Mouse (Mus musculus): Measurements from ENCODE around the gene Apopt1. TPM values are rescaled to one million over a fixed set of nuclear protein-coding genes. Genes with fewer than 3 reads are reported as not detected.

Apopt1 gene
- polyA plus RNA-seq, 1 experiment from 2014 or later: 58.5 TPM

DNA sequence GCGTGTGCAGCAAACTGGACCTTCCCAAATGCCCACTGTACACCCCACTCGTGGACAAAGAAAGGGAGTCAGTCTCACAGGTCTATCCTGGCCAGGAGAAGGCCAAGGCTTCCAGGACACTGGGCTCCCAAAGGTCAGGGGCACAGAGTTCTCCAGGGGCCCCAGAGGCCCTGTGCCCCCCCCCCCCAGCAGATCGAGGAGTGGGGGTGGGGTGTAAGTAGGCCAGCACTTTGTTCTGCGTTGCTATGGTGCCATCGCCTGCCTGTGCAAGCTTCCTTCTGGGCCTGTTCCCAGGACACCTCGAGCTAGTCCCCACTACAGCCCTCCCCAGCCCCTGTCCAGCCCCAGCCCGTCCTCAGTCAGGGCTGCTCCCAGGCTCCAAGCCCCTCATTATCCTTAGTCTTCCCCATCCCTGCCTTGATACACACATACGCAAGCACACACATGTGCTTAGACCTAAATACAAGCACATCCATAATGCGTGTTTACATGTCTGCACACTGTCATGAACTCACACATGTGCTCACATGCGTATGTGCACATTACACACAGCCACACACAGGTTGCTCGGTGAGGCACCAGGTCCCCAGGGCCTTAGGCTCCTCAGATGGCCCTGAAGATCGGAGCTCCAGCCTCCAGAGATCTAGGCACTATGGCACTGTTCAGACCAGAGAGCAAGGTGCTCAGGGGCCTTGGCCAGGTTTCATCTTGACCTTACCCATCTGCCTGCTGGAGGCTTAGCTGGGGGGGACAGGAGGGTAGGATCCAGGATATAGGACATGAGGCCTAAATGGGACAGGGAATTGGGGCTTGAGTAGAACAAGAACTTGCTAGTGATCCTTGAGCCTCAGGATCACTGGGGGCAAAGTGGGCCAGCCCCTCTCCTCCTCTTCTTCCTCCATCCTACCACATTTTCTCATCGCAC is 17.9 kb upstream of the Apopt1 start:
- Histone ChIP-seq H3K4me2 (peak overlapping the region; percentile 38), H3K4me3 (replicated peaks) (no peak overlapping the region), H3K9ac (replicated peaks) (no peak overlapping the region), H3K36me3 (no peaks in the 10 kb centered on the region), H3K4me1 (peaks cover 60% of the 10 kb centered on the region), H3K9me3 (replicated peaks) (no peaks in the 10 kb centered on the region), H3K27ac (replicated peaks) (peak overlapping the region; percentile 90), H3K27me3 (replicated peaks) (no peaks in the 10 kb centered on the region)
- 28% methylated on average over 13 of the region's 13 CpGs for whole genome bisulfite sequencing
- peak; percentile 63; the same call in 1 of the 2 replicates for ATAC-seq (ENCODE audit: low FRiP score)

DNA sequence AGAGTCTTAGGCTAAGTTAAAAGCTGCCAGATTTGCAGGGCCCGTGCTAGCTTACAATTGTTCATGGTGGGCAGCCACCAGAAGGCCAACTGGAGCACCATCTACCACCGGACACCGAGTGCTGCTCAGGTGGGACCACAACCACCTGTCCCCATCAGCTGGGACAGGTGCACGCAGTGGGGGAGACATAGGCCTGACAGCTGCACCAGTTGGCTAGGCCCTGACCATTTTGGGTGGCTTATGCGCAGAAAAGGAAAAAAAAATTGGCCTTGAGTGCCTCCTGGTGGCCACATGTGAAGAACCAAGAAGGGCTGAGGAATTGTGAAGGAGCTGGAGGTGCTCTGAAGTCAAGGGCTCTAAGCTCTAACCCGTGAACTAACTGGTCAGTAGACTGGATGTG is 16.8 kb upstream of the Apopt1 start:
- Histone ChIP-seq H3K27ac (replicated peaks) (peak overlapping the region; percentile 90), H3K4me2 (no peak overlapping the region), H3K4me3 (replicated peaks) (no peak overlapping the region), H3K9ac (replicated peaks) (no peak overlapping the region), H3K9me3 (replicated peaks) (no peaks in the 10 kb centered on the region), H3K36me3 (no peaks in the 10 kb centered on the region), H3K4me1 (peaks cover 53% of the 10 kb centered on the region), H3K27me3 (replicated peaks) (no peaks in the 10 kb centered on the region)
- 22% methylated on average over 6 of the region's 6 CpGs for WGBS
- ATAC-seq (ENCODE audit: low FRiP score): no peak

DNA sequence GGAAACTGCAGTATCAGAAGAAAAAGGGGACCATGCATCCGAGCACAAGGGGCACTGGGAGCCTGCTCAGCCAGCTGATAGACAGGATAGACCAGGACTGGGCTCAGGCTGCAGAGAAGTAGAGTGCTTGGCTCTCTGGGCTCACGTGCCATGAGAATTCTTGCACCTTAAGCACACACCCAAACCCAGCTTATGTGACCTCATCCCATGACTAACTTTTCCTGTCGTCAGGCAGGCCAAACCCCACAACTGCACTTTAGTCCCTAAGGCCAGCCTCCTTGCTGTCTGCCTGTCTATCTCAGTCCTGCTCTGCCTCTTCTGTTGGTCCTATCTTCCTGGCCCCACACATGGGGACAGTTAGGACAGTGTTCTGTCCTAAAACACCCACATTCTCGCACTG is 15.4 kb upstream of the Apopt1 start:
- Histone ChIP-seq H3K4me2 (no peak overlapping the region), H3K9ac (replicated peaks) (no peak overlapping the region; the same call in 1 of the 2 replicates), H3K36me3 (no peaks in the 10 kb centered on the region), H3K27me3 (replicated peaks) (no peaks in the 10 kb centered on the region), H3K27ac (replicated peaks) (no peak overlapping the region), H3K9me3 (replicated peaks) (no peaks in the 10 kb centered on the region), H3K4me1 (peaks cover 38% of the 10 kb centered on the region), H3K4me3 (replicated peaks) (no peak overlapping the region)
- no peak for ATAC-seq (ENCODE audit: low FRiP score)
- 80% methylated on average over 4 of the region's 4 CpGs for WGBS

DNA sequence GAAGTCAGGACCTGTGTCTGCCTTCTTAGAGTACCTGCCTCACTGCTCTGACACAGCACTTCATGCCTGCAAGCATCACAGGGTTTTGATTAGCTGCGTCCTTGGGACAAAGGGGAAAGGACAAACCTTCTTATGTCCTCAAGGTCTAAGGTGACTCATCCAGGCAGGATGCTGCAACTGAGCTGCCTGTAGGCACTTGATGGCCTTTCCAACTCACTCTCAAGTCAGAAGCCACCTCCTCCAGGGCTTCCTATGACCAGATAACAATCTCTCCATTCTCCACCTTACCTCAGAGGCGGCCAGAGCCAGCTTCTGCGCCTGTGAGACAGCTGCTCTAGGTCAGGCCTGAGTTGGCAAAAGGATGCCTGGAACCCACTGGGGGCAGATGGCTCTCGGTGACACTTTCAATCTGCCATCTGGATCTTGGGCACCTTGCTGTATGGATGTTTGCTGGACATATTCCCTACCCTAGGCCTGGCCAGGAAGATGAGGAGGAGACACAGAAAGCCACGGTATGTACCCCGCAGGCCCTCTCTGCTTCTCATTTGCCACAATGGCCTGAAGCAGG is 14.6 kb upstream of the Apopt1 start:
- H3K4me3 ChIP-seq (replicated peaks): no peak overlapping the region
- no peak overlapping the region for H3K4me2 ChIP-seq
- no peaks in the 10 kb centered on the region for H3K27me3 ChIP-seq (replicated peaks)
- H3K36me3 ChIP-seq: no peaks in the 10 kb centered on the region
- H3K9me3 ChIP-seq (replicated peaks): no peaks in the 10 kb centered on the region
- peaks cover 31% of the 10 kb centered on the region for H3K4me1 ChIP-seq
- ATAC-seq (ENCODE audit: low FRiP score): no peak
- no peak overlapping the region for H3K27ac ChIP-seq (replicated peaks)
- no peak overlapping the region for H3K9ac ChIP-seq (replicated peaks)
- WGBS: 78% methylated on average over 6 of the region's 6 CpGs

DNA sequence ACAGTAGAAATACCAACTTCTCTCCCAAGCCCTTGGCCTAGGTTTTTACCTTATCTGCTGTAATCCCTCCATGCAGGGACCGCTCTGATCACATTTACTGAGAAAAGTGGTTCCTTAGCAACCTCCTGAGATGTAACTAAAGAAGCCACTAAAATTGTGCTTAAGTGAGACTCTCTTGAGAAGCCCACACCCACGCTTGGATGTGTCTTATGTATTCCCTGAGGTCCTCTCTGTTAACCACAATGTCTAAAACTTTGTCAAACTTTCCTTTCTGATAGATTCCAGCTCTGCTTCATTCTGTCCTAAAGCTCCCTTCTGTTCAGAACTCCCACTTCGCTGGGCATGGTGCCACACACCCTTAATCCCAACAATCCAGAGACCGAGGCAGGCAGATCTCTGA is 13.5 kb upstream of the Apopt1 start:
- Histone ChIP-seq H3K9ac (replicated peaks) (no peak overlapping the region), H3K27me3 (replicated peaks) (no peaks in the 10 kb centered on the region), H3K27ac (replicated peaks) (no peak overlapping the region), H3K4me3 (replicated peaks) (no peak overlapping the region), H3K36me3 (no peaks in the 10 kb centered on the region), H3K9me3 (replicated peaks) (no peaks in the 10 kb centered on the region), H3K4me2 (no peak overlapping the region), H3K4me1 (peaks cover 23% of the 10 kb centered on the region)
- no peak for ATAC-seq (ENCODE audit: low FRiP score)
- 89% methylated on average over 4 of the region's 4 CpGs for WGBS

DNA sequence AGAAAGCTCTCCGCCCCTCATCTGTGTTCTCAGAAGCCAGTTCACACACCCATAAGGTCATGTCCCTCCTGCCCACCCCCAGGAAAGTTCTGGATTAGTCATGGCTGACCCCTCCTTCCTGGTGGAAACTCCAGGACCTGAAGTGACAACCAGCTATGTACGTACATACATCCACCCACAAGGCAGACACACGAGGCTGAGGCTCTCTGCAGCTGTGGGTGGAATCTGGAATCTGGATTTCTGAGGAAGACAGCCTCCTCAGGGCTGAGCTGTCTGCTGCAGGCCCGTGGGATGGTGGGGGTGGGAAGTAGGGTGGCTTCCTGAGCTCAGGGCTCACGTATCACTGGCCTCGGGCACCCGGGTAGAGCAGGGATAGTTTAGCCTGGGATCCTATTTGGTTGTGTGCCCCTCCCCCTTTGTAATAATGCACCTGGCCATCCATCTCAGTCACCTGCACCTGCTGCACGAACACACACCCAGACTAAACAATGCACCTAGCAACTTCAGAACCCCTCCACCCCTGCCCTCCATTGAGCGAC is 12.1 kb upstream of the Apopt1 start:
- no peak overlapping the region for H3K4me2 ChIP-seq
- no peak for ATAC-seq (ENCODE audit: low FRiP score)
- peaks cover 17% of the 10 kb centered on the region for H3K4me1 ChIP-seq
- no peak overlapping the region for H3K9ac ChIP-seq (replicated peaks)
- no peaks in the 10 kb centered on the region for H3K27me3 ChIP-seq (replicated peaks)
- no peak overlapping the region for H3K27ac ChIP-seq (replicated peaks)
- H3K9me3 ChIP-seq (replicated peaks): no peaks in the 10 kb centered on the region
- H3K36me3 ChIP-seq: no peaks in the 10 kb centered on the region
- H3K4me3 ChIP-seq (replicated peaks): no peak overlapping the region
- 75% methylated on average over 9 of the region's 9 CpGs for WGBS

DNA sequence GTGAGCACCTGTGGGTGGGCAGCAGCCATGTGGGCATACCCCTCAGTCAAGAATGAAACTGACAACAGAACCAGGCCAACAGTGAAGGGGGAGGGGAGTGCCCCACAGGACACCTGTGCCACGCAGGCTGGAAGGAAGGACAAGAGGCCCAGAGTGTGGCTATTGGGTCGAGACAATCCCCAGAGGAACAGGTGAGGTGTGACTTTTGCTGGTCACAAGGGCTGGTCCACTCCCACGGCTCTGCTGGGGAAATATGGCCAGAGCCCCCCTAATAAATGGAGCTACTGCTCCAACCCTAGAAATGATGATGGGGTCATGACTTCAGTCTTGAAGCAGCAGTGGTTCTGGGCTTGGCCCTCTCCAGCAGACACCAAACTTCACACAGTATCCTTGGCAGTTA is 9.8 kb upstream of the Apopt1 start:
- H3K36me3 ChIP-seq: peaks cover 8% of the 10 kb centered on the region
- H3K4me2 ChIP-seq: no peak overlapping the region
- no peak overlapping the region for H3K9ac ChIP-seq (replicated peaks)
- 86% methylated on average over 3 of the region's 3 CpGs for WGBS
- ATAC-seq (ENCODE audit: low FRiP score): no peak
- peaks cover 12% of the 10 kb centered on the region for H3K4me1 ChIP-seq
- H3K9me3 ChIP-seq (replicated peaks): no peaks in the 10 kb centered on the region
- no peaks in the 10 kb centered on the region for H3K27me3 ChIP-seq (replicated peaks)
- H3K4me3 ChIP-seq (replicated peaks): no peak overlapping the region
- no peak overlapping the region for H3K27ac ChIP-seq (replicated peaks)

DNA sequence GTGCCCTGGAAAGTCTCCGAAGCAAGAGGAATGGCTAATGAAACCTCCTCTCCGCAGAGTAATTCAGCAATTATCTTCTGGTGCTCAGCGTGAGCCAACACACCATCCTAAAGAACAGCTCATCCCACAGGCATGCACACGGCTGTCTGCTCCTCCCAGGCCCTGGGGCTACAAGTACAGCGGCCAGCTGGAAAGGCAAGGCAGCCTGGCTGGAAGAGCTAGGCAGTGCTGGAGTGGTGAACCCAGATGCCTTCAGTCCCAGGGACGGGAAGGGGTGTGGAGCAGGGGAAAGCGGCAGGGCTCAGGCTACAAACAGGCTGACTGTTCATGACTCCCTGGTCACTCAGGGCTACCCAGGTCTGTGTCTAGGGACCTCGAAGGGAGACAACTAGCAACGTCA is 8.5 kb upstream of the Apopt1 start:
- Histone ChIP-seq H3K4me1 (peaks cover 12% of the 10 kb centered on the region), H3K9ac (replicated peaks) (no peak overlapping the region), H3K4me2 (no peak overlapping the region), H3K27me3 (replicated peaks) (no peaks in the 10 kb centered on the region), H3K36me3 (peaks cover 19% of the 10 kb centered on the region), H3K9me3 (replicated peaks) (no peaks in the 10 kb centered on the region), H3K4me3 (replicated peaks) (no peak overlapping the region), H3K27ac (replicated peaks) (peak overlapping the region; percentile 24)
- WGBS: 32% methylated on average over 9 of the region's 9 CpGs
- ATAC-seq (ENCODE audit: low FRiP score): no peak

DNA sequence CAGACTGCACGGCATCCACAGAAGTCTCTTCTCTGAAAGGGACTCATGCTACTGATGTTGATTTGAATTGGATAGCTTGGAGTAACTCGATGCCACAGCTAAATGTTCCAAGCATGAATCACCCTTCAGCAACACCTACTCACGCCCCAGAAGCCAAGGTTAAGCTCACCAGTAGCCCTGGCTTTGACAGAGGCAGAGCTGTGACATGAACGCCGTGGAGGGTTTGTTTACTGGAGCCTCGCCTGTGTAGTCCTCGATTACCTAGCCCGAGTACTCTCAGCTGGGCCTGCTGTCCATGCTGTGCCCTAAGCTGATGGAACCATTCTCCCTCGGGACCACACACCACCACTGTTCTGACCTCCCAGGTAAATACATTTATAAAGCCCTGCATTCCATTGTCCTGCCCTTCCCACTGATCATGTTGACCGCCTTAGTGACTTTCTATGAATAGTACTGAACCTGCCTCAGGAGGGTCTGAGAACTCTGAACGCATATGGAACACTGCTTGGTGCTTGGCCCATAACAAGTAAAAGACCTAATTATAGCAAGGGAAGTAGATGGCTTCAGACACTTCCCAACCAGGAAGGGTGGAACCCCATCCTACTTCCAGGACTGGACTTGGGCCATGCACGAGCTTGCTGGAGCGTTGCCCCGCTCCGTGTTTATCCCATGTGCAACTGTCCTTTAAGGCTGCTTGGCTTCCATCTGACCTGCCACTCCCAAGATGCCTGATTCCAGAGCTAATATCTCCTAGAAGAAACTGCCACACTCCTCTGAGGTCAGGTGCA is 7.7 kb upstream of the Apopt1 start:
- Histone ChIP-seq H3K4me2 (no peak overlapping the region), H3K9me3 (replicated peaks) (no peaks in the 10 kb centered on the region), H3K9ac (replicated peaks) (no peak overlapping the region), H3K36me3 (peaks cover 27% of the 10 kb centered on the region), H3K4me1 (peaks cover 12% of the 10 kb centered on the region), H3K4me3 (replicated peaks) (no peak overlapping the region), H3K27me3 (replicated peaks) (no peaks in the 10 kb centered on the region), H3K27ac (replicated peaks) (peak overlapping the region; percentile 24)
- no peak for ATAC-seq (ENCODE audit: low FRiP score)
- WGBS: 79% methylated on average over 15 of the region's 15 CpGs

DNA sequence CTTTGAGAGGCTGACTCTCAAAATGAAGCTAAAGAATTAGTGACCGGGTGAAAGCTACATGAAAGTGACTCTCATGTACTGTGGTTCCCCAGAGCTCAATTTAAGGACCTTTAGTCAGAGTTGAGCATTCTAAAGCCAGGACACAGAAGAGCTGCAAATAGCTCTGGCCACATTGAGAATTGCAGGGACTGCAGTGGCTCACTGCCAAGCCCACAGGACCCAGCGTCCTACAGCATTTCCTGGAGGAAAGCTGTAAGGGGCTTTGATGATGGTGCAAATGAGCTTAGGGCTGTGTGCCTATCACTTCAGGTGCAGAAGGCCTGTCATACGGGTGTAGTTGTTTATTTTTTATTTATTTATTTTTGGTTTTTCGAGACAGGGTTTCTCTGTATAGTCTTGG is 4.9 kb upstream of the Apopt1 start:
- peaks cover 33% of the 10 kb centered on the region for H3K36me3 ChIP-seq
- whole genome bisulfite sequencing: 79% methylated on average over 4 of the region's 4 CpGs
- no peak overlapping the region for H3K9ac ChIP-seq (replicated peaks)
- no peak overlapping the region for H3K4me2 ChIP-seq
- H3K27ac ChIP-seq (replicated peaks): no peak overlapping the region
- no peak overlapping the region for H3K4me3 ChIP-seq (replicated peaks)
- H3K4me1 ChIP-seq: peaks cover 24% of the 10 kb centered on the region
- H3K27me3 ChIP-seq (replicated peaks): no peaks in the 10 kb centered on the region
- no peak for ATAC-seq (ENCODE audit: low FRiP score)
- no peaks in the 10 kb centered on the region for H3K9me3 ChIP-seq (replicated peaks)

DNA sequence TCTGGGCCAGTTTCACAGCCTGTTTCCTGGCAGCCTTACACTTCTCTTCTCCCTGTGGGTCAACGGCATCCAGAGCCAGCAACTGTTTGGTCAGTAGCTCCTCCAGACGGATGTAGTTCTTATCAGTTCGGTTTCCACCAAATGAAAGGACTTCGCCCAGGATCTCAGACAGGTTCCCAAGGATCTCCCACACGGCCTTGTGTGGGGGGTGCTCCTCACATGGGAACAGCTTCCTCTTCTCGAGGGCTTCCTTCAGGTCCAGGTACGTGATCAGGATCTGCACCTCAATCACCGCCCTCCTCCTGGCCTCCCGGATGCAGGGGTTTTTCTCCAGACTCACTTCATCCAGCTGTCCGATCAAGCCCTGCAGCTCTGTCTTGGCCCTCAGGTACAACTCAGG is 3.0 kb upstream of the Apopt1 start:
- Histone ChIP-seq H3K9ac (replicated peaks) (no peak overlapping the region), H3K4me2 (no peak overlapping the region), H3K4me3 (replicated peaks) (no peak overlapping the region), H3K4me1 (peaks cover 29% of the 10 kb centered on the region), H3K9me3 (replicated peaks) (no peaks in the 10 kb centered on the region), H3K27me3 (replicated peaks) (no peaks in the 10 kb centered on the region), H3K36me3 (peaks cover 33% of the 10 kb centered on the region), H3K27ac (replicated peaks) (no peak overlapping the region)
- ATAC-seq (ENCODE audit: low FRiP score): no peak
- WGBS: 95% methylated on average over 10 of the region's 10 CpGs

Data from neural tube, embryonic 15.5 days (tissue).